Mouse (Mus musculus): ENCODE results near the gene Mfsd12.

Mfsd12 gene

DNA sequence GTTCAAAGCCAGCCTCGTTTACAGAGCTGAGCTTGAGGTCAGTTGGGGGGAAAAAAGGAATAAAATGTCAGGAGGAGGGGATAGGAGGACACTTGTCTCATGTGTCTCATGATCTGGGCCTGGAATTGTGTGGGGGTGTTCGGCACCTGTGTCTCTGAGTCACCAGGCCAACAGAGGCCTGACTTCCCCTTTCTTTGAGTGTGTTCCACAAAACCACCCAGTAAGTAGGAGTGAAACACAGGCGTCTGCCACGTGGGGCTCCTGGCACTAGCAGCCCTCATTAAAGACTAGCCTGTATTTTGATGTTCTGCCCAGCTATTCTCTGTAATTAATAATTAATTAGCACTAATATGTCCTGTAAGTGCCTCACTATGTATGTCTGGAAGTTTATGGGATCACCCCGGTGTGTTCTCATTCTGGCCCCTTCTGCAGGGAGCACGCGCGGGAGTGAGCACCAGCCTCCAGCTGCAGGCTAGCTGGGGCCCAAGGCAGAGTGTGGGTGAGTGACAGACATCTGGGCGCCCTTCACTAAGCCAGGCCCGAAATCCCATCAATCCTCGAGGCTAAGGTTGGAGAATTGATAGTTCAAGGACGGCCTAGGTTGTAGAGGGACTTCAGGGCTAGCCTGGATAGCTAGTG lies 820 bp upstream of the Mfsd12 start:
- DNase-seq, result peak; percentile 40

DNA sequence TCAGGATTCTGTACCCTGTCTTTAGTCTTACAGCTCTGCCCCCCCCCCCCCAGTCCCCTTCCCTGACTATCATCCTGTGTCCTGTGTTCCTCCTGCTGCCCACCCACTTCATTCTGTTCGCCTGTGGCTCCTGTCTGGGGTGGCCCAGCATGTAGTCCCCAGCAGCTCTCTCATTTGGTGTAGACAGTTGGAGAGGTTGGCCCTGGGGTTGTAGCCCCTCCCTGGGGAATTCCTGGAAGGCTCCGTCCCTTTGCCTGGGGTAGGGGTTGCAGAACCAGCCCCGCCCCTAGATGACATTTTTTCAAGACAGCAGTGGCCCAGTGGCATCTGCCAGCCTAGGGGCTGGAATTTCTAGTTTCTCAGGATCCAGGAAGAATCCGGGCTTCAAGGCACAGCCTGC lies 918 bp downstream of the Mfsd12 start:
- DNase-seq, result no peak

DNA sequence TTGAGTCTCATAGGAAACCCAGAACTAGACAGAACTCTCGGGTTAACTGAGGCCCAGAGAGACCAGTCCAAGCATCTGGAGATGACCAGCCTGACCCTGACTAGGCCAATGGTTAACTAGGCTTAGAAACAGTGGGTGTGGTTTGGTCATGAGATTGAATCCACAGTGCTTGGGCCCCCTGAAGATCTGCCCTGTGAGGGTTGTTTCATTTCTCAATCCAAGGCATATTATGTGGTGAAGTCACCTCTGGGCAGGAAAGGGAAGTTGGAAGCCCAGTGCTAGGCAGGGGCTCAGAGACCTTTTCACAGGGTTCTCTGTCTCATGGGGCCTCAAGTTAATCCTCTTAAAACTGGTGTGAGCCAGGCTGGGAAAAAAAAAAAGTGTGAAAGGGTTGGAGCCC lies 1.6 kb downstream of the Mfsd12 start:
- DNase-seq, result peak; percentile 42

DNA sequence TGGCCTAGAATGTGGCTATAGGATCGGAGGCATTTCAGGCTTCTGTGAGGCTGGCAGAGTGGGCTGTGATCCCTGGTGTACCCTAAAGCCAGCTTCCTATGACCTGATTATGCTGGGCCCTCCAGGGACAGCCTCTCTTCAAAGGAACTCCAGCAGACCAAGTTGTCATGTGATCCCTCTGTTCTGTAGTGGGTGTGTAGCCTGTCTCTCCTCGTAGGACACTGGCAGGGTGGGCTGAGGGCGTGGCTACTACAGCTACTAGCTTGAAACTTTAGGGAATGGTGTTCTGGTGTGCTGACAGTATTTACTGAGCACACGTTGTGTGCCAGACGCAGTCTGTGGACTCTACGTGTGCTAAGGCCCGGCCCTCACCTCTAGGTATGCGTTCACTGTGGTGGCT lies 3.4 kb downstream of the Mfsd12 start:
- DNase-seq, result no peak

DNA sequence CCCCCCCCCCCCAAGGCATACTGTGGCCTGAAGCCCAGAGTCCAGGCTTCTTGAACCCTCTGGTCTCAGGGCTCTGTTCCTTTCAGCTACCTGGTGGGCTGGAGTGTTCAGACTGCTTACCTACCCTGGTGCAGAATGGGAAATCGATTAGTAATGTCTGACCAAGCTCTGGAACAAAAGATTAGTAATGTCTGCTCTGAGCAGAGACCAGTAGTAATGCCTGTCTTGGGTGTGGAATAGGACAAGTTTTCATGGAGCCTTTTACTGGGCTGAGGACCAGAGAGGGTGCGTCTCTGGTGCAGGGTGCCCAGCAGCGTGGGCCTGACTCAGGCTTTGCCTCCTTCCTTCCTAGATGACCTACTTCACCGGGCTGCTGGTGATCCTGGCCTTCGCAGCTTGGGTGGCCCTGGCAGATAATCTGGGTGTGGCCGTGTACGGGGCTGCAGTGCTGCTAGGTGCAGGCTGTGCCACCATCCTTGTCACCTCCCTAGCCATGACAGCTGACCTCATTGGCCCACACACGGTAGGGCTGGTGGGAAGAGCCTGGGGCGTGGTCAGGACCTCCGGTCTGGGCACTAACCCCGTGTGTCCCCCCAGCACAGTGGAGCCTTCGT lies 5.2 kb downstream of the Mfsd12 start:
- no peak for DNase-seq

DNA sequence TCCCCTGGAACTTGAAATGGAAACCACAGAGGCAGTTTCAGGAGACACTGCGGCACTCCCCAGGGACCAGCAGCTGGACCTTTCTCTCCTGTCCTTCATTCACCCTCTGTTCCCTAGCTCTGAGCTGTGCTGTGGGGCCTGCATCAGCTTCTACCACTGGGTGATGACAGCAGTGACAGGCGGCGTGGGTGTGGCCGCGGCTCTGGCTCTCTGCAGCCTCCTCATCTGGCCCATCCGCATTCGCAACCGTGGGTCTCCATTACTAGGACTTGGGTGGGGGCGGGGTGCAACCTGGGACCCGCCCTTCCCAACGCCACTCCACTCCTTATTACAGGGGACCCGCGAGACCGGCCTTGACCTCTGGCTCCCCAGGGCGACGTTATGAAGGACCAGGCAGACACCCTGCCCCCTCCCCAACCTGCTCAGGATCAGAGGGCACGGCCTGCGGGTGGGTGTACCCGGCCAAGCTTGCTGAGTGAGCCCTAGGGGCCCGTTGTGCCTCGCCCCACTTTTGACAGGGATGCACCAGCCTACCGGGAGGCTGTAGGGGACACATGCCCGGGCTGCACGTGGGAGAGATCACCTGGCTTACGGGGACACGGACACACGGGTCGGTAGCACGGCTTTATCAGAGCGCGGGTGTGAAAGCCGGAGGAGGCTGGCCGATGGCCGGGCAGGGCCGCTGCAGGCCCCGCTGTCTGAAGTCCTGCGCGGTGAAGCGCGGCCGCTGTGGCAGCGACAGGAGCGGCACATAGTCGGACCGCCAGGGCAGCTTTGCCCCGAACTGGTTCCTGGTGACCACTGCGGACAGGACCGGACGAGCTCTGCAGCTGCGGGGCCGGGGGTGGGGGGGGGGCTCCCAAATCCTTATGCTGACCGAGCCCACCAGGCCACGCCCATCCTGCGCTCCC lies 6.4 kb downstream of the Mfsd12 start:
- DNase-seq, result no peak

DNA sequence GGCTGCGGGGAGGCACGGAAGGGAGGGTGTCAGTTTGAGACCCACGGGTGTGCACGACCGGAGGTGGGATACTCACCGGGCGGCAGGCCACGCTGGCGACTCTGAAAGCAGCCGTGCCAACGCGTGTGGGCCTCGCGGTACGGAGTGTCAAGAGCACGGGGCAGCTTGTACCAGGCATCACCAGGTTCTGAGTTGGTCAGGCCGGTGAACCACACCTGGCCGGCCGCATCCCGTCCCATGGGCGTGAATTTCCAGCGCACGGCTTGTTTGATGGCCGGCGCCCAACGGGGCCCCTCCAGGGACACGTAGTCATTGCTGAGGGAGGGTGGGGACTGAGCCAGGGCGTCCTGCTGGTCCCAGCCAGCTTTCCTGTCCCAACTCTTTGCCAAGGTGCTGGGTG lies 7.4 kb downstream of the Mfsd12 start:
- no peak for DNase-seq

DNA sequence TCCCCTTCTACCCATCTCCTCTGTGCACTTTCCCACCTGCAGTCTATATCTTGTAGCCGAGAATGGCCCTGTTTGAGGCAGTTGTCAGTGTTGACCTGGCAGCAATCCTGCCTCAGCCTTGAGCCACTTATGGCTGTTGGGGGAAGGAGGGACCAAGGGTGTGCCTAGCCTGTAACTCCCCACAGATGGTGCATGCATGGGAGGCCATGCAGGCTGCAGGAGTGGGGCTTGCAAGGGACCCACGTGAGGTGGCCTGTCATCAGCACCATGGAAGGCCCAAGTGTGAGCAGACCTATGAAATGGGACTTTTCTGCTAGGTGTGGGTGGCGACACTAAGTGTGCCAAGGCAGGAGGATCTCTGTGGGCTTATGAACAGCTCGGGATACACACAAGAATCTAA lies 7.8 kb downstream of the Mfsd12 start:
- no peak for DNase-seq

DNA sequence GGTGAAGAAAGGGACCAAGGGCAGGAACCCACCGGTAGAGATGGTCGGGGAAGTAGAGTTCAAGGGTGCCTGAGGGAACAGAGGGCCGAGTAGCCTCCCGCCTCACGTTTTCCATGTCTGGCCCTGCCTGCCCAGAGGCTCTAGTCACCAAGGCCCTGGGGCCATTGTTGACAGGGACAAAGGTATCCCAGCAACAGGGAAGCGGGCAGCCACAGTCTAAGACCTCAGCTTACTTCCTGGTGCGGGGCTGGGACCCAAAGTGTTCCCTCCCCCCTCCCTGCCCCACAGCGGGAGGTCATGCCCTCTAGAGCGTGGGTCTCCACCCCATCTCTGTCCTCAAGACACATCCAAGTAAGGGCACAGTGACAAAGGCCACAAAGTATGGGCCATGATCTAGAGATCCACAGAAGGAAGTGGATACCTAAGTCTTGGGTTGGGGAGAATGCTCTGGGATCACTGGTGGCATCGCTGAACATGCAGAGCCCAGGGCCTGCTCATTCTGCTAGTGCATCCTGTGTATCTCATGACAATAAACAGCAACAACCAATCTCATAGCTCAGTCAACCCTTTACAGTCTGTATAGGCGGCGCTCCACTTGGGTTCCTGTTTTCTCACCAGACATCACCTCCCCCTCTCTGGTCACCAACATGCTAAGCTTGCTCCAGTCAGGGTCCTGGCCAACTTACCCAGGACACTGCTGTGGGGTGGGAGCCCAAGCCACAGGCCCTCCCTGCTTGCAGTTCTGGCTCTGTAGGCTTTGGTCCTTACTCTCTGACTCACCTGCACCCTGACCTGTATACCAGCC lies 8.6 kb downstream of the Mfsd12 start, which contains the start of gene 4930404N11Rik:
Gene 4930404N11Rik (minus strand): TSS at position 145 of the 805 bp plus-strand sequence.
- no peak for DNase-seq

DNA sequence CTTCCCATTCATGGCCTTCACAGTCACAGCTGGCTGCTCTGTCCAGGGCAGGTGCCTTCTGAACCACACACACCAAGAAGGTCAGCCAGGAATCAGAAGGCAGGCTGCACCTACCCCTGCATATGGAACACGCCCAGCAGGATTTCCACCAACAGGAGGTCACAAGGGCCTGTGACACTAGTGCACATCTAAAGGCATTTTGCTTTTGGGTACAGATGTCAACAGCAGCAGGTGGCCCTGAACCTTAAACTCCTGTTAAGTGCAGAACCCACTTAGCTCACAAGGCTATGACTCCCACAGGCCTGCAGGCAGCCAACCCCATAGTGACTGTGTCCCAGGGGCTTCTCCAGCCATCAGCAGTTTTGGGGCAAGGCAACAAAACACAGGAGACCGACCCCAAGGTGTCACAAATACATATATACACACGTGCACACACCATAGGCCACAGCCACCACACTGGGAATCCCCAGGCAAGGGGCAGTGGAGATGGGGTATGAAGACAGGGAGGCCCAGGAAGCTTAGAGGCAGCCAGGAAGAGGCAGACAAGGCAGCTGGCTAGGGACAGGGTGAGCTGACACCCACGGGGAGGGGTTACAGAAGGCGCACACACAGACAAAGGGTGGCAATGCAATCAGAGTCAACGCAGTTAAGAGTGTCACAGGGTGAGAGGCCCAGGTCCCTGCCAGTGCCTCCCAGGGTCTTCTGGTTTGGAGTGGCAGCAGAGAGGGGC lies 9.4 kb downstream of the Mfsd12 start:
- no peak for DNase-seq

DNA sequence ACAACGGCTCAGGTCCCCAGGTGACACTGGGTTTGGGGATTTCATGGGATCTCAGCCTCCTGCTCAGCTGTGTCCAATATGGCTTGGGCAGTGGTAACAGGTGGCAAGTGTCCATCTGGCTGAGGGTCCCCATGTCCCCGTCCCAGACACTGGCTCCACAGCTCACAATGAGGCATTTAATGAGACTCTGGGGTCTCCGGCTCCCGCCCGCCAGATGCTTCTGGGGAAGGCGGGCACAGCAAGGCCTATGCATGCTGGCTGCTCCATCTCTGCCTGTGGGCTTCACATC lies 9.9 kb downstream of the Mfsd12 start:
- DNase-seq, result no peak

DNA sequence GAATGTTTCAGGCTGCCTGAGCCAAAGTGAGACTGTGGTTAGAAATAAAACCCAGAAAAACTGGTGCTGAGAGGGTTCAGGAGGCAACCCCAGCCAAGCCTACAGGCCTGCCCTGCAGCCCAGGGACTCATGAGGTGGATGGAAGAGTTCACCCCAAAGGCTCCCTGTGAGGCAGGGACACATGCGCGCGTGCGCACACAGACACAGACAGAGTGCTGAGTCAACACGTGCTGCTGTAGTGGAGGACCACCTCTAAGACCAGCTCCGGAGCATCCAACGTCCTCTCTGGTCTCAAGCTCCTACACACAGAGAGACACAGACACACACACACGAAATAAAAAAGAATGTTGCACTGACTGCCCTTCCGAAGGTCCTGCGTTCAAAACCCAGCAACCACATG lies 18.0 kb downstream of the Mfsd12 start:
- DNase-seq, result no peak

DNA sequence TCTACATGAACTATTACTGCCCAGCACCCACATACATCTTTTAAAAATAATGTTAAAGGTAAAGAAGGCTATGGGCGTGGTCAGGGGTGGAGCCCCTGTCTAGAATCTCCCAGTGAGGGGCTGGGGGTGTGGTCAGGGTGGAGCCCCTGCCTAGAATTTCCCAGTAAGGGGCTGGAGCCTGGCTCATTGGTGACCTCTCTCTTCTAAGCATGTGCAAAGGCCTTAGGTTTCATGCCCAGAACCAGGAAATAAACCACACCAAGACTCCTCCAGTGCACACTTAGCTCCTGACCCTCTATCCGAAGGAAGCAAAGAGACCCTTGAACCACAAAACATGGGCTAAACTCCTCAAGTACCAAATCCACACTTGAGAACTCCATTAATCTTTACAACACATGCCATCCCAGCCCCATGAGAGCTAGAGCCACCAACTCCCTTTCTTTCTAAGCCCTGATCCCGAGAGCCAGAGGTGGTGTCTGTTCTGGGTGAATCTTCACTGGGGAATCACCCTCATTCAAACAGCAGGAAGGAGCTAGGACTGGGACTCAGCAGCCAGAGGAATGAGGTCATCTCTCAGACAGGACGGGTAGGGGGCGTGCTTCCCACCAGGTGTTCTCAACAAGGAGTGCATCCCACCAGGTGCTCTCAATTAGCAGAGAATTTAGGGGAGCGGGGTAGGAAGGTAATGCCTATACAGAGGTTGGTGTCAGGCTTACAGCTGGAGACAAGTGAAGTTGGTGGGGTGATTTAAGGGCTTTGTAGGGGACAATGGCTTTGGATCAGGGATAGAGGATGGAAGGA lies 19.5 kb downstream of the Mfsd12 start:
- no peak for DNase-seq

DNA sequence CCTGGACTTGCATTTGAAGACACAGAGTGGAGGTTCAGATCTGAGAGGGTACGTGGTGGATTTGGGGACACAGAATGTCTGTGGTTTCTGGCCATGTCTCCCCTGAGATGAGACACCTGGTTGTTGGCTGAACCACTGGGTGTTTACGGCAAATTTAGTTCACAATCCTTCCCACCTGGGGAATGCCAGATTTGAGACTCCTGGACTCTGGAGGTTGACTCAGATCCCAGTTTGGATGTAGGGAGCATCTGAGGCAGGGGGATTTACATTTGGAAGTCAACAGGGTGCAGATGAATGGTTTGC lies 20.0 kb downstream of the Mfsd12 start:
- DNase-seq, result no peak

DNA sequence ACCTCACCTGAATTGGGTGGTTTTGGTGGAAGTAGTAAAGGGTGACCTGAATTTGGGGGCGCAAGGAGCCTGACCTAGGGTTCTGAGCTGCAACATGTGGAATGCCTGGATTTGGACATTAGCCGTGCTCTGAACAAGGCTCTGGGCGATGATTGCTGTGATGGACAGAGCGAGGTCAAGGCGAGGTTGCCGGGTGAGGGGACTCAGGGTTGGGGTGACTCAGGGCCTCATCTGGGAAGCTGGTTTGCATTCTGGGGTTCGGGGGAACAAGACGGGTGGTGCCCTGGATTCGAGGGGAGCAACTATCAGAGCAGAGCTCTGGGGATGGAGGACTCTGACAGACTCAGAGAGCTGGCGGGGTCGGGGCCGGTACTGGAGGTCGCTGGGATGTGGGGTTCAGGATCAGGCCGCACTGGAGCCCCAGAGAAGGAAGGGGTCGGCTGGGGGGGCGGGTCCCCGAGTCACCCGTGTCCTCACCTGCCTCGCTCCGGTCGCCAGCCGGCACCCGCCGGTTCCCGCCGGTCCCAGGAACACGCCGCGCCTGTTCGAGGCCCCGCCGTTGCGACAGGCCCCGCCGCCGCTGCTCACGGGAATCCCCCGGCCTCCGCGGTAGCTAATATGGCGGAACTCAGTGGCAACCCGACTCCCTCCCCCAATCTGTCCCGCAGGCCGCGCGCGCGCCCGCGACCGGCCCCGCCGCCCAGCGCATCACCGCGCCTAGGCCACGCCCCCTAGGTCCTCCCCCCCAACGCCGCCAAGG lies 20.7 kb downstream of the Mfsd12 start, which contains the start of gene Fzr1:
Gene Fzr1 (minus strand): TSS at position 724 of the 760 bp plus-strand sequence.
- no peak for DNase-seq

DNA sequence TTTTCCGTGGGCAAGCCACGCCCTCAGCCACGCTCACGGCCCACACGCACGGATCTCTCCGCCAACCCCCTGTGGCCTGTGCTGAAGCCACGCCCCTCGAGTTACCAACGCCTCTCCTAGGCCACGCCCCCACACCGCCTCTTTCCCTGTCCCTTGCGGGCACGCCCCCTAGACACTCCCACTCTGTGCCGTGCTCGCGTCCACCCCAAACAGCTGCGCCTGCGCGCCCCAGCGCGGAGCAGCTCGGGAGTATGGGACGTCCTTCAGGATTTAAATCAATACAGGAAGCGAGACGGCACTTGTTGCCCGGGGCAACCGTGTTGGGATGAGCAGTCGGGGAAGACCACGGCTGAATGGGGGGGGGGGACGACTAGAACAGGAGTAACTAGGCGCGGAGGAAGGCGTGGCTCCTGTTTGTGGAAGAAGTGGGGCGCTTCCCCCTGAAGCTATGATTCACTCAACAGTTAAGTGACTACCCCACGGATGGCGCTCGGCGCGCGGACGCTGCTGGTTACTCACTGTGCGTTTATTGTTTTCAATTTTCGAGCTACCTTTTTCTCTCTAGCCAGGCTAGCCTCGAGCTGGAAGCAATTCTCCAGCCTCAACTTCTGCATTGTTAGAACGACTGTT lies 21.4 kb downstream of the Mfsd12 start:
- DNase-seq, result peak; percentile 100

DNA sequence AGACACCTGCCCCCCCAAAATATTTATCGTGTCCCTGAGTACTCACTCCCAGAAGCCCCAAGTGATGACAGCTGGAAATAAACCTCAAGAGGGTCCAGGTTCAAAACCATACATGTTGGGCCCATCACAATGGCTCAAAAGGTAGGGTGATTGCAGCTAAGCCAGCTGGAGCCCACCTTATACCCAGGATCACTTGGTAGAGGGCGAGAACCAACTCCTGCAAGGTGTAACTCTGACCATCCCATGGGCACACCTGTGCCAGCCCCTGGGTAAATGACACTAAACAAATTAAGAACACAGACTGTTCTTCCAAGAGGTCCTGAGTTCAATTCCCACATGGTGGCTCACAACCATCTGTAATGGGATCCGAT lies 21.9 kb downstream of the Mfsd12 start:
- no peak for DNase-seq

DNA sequence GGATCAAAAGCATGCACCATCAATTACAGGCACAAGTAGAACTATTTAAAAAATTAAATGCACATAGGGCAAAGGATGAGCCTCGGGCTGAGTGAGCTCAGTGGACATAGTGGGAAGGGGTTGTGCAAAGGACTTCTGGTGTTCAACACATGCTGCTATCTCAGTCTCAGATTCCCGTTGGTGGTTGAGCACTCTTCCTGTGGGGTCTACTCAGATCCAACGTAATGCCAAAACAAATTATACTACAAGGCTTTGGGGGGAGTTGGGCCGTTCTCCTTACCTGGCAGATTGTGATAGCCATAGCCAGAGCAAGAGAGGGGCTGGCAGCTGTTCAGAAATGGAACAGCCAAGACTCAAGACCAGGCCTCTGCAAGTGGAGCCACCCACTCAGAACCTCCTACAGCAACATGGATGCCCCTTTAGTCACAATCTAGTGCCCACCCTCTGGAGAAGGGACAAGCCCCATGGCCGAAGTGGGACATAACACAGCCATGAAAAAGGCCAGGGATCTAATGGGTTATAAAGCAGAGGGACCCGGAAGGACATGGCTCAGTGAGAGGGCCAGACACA lies 22.6 kb downstream of the Mfsd12 start:
- no peak for DNase-seq

DNA sequence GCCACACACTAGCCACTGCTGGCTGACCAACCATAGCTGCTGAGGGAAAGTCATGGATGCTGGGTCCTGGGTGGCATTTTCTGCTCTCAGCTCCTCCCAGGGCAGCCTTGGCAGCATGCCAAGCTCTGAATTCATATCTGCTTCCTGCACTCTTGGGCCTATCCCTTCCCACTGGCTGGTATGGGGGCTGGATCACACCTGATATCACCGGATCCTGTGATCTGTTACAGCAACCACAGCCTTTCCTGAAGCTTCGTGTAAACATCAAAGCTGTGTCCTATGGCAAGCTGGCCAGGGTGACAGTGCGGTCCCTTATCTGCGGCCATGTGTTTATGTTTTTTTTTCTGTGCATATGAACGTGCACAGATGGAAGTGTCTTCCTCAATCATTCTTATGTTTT lies 24.7 kb downstream of the Mfsd12 start:
- no peak for DNase-seq

All from kidney, adult 18-20 months (tissue).